Mouse (Mus musculus): ENCODE data around the gene Inf2.
A peak's percentile ranks its signal among the peaks of the same experiment; 100 is the strongest.

The Inf2 gene

DNA sequence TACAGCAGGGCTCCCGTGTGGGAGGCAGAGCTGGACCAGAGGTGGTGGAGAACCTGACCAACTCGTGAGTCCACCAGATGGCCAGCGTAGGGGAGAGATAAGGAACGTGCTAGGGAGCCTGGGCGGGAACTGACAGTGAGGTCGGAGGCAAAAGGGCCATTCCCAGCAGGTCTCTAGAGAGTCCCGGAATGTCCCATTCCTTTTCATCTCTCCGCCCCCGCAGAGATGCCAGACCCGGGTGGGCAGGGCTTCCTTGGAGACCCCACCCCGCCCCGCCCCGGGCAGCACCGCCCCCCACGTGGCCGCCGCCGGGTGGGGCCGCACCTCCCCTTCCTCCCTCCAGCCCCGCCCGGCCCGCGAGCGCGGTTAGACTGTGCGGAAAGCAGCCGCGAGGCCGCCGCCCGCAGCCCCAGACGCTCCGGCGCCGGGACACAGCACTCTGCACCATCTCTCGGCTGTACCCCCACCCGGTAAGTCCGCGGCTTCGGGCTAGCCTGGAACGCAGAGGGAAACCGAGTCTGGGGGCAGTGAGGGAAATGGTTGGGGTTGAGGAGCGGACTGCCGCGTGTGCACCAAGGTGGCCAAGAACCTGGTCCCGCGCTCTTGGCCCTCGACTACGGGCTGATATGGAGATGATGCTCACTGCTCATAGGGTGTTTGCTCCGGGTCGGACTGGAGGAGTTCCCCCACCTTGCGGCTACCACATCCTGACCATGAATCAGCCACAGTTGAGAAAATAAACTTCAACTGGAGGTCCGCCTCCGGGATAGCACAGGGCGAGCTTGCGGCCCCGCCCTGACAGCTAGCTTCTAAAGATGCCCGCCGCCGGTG is at the start of gene Inf2:
Gene Inf2 (plus strand): TSS at position 359 of the 831 bp plus-strand sequence.
- peak; percentile 56 to 59 for DNase-seq (ENCODE audit: low spot score in 2 of 2)

DNA sequence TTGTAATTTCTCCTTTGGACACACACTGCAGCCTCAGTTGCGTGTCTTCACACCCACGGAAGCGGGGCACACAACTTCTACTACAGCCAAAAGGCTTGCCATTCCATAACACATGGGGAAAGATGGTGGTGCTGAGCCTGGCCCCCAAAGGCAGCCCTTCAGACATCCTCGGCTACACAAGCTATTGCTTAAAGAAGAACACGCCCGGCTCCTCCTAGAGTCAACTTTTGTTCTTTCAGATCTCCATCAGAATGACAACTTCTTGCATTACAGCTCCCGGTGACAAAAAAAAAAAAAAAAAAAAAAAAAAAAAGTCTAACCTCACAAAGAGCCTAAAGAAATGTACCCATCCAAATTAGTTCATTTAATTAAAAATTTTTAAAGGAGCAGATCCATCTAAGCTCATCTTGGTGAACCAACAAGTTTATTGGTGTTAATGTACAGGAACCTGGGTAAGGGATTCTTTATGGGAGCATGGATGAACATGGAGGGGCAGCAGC is 49.1 kb upstream of the Inf2 start:
- no peak for DNase-seq (ENCODE audit: low spot score in 2 of 2)

DNA sequence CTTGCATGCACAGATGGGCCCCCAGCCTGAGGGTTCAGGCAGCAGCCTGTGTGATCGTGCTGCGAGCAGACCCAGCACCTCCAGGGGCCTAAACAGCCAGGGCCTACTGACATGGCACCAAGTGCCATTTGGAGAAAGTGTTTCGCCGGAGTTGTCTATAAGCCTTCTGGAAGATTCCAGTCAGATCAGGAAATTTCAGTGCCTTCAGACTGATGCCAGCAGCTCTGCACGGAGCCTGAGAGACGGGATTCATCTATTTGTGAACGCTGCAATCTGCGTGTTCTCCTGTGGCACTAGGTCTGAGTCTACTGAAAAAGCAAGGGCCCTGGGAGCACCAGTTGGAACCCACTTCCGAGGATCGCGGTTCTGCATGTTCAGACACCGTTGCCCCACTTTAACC is 48.3 kb upstream of the Inf2 start:
- no peak for DNase-seq (ENCODE audit: low spot score in 2 of 2)

DNA sequence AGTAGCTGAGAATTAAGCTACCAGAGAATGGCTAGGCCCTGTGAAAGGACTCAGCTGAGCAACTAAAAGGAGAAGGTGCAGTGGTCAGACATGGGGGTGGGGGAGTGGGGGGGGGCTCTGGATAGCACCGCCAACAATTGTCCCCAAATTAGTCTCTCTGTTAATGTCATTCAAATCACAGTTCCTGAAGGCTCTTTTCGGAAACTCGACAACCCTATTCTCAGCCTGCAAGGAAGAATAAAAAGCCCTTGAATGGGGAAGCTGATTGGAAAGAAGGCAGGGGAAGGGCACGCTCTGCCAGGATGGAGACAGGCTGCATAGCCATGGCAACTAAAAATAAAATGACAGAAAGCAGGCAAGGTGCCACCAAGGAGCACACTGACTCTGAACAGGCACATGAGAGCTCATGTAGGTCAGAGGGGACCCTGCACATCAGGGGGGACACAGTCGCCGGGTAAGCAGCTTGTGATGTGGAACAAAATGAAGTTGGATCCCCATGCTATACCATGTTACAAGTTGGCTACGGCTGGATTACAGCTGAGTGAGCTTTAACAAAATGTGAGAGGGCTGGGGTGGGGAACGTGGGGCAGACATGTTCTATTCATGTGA is 47.0 kb upstream of the Inf2 start:
- DNase-seq (ENCODE audit: low spot score in 2 of 2) = no peak

DNA sequence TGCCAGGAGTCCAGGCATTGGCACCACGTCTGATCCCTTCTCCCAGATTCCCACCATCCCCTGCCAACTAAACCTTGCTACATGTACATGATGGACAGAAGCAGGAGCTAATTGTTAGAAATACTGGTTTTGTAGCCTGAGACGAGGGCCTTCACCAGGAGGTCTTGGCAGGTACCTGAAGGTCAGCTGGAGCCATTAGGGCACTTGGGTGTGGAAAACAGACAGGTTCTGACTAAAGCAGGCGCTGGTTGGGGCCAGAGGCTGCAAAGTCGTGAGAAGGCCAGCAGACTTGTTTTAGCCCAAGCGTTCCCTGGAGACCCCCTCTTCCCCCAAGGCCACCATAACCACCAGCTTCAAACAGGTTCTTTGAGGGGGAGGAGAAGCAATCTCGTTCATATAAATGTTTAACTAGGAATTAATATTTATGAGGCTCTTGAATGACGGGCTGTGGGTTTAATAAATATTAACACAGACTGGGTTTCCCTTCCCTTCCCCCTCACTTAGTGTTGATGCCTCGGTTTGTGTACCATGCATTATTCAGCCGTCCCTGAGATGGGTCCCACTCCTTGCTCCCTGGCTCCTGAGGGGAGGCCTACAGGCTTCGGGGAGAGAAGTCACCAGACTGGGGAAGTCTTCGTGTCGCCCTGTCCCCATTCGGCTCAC is 46.2 kb upstream of the Inf2 start:
- no peak for DNase-seq (ENCODE audit: low spot score in 2 of 2)

DNA sequence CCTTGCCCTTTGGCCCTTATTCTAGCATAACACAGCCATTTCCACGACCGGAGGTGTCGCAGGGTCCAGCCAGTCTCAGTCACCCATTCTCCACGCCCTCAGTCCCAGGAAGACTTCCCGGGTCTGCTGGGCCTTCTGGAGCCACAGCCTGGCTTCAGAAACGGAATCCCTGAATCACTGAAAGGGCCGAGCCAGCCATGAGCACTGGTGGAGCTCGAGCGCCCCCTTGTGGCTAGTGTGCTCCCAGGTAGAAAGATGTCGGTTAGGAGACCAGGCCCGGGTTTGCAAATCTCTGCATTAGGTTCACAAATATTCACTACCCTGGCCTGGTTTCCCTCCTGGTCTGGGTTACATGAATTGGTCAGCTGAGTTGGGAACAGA is 45.7 kb upstream of the Inf2 start:
- DNase-seq (ENCODE audit: low spot score in 2 of 2) = peak; percentile 45 to 74

DNA sequence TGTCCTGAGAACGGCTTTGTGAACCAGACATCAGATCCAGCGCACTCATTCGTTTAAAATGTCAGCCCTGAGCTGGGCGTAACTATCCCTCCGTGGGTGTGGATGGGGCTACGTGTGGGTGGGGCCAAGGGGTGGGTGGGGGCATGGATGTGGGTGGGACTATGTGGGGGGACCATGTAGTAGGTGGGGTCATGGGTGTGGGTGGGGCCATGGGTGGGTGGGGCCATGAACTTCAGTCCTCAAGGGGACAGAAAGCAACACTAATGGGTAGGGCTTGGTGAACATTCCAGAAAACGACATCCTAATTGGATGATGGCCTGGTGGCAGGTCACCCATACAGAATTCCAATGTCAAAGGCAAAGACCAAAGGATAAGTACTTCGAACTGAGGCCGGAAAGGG is 44.6 kb upstream of the Inf2 start:
- DNase-seq (ENCODE audit: low spot score in 2 of 2) = no peak

DNA sequence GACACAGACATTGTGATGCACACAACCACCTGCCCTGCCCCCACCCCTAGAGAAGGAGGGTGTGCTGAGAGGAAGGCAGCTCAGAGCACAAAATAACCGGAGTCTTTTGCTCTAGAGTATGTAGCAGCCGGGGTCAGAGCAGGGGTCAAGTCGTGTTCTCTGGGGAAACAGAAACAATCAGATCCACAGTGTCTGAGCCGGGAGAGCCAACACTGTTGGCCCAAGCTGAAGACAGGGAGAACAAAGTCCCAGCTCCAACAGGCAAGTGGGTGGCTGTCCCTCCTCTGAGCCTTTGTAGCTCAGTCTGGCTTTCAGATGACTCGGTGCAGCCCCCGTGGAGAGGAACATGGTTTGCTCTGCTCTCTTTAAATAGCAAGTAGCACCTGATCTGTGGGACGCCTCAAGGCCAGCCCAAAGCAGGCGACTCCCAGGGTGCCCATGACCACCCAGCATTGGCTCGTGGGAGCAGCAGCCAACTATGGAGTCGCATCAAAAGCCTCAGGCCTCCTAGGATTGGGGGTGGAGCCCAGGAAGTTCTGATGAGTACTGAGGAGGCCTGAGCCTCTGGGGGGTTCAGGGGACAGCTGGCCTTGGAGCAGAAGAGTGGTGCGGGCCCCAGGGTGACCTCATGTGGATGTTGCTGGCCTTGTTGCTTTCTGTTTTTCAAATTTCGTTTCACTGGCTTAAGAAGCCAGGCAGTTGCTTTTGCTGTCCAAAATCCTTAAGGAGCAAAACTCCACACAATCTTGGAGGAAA is 43.5 kb upstream of the Inf2 start:
- DNase-seq (ENCODE audit: low spot score in 2 of 2) = no peak

DNA sequence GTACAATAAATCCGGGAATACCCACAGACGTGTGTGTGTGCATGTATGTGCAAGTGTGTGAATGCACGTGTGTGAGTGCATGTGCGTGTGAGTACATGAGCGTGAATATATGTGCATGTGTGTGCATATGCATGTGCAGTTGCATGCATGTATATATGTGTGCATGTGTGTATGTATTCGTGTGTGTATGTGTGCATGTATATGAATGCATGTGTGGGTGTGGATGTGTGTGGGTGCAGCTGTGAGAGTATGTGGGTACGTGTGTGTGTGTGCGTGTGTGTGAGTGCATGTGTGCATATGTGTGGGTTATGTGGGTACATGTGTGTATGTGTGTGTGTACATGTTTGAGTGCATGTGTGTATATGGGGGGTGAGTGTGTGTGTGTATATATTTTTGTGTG is 42.5 kb upstream of the Inf2 start:
- no peak for DNase-seq (ENCODE audit: low spot score in 2 of 2)

DNA sequence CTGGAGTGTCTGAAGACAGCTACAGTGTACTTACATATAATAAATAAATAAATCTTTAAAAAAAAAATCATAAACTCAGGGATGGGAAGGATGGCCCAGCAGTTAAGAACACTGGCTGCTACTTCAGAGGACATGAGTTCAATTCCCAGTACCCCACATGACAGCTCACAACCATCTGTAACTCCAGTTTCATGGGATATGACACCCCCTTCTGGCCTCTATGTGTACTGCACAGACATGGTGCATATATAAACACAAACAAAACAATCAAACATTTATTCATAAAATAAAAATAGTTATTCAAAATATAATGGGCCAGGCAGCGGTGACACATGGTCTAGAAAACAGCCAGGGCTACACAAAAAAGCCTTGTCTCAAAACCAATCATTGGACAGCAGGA is 39.3 kb upstream of the Inf2 start:
- no peak for DNase-seq (ENCODE audit: low spot score in 2 of 2)

DNA sequence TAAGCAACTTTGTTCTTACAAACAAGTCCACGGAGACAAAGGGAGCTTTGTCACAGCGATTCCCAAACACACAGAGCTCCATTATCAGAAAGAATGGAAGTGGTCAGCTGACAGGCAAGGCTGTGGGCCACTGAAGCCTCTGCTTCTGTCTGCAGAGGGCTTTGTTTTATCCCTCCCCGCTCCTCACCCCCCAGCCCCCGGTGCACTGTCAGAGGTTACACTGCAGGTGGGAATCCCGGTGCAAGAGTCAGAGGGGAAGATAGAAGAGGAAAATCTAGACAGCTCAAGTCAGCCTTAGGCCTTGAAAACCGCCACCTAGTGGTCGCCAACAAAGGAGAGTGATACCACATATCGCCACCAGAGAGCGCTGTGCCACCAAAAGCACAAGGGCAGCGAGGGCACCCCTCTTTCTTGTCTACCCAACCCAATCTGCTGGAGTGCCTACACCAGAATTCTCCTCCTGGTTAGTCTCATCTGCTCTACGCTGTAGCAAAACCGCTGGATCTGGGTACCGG is 36.7 kb upstream of the Inf2 start:
- DNase-seq (ENCODE audit: low spot score in 2 of 2) = peak; percentile 60 to 81

DNA sequence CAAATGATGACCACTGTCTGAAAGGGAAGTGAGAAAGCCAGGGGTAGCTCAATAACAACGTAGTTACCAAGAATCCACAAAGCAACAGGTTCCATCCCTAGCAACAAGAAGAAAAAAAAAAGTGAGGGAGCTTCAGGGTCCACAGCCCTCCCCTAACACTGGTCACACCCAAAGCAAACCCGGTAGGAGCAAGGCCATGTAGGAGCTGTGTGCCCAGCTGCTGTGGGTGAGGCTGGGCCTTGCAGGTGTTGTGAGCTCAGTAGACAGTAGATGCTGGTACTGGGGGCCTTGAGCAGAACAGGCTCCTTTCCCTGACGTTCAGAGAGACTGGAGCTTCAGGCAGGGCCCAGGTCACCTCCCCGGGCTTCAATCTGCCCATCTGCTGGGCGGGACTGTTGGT is 36.1 kb upstream of the Inf2 start:
- DNase-seq (ENCODE audit: low spot score in 2 of 2) = no peak

DNA sequence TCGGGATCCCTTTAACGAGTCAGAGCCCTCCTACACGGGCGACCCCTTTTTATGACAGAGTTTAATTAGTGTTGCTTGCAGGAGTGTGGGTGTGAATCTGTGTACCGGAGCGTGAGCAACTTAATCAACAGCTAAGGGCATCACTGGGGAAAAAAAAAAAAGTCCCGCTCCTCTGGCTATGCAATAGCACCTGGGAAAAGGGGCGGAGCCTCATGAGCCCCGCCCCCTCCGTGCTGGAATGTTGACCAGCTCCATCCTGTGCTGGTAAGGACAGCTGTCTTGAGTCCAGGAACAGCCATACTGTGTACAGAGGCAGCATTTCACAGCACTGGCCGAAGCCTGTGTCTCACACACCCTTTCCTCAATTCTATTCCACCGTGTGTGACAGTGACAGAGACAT is 33.7 kb upstream of the Inf2 start:
- no peak for DNase-seq (ENCODE audit: low spot score in 2 of 2)

DNA sequence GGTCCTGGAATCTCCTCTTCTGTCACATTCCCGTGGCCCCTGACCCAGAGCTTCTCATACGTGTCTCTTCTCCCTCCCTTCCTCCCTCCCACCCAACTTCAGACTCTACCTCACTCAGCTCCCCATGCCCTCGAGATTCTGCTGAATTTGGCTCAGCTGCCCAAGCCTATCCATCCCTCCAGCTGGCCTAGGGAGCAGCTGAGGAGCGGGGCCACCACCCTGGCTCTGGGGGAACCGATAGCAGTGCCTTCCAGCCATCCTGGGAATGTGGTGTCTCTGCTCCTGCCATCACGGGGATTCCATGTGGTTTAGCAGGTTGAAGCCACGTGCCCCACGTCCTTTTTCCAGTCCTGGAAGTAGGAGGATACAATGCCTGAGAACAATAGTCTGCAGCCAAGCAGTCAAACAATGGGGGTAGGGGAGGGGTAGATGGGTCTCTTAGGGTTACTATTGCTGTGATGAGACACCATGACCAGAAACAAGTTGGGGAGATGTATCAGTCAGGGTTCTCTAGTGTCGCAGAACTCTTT is 32.0 kb upstream of the Inf2 start:
- DNase-seq (ENCODE audit: low spot score in 2 of 2) = no peak

DNA sequence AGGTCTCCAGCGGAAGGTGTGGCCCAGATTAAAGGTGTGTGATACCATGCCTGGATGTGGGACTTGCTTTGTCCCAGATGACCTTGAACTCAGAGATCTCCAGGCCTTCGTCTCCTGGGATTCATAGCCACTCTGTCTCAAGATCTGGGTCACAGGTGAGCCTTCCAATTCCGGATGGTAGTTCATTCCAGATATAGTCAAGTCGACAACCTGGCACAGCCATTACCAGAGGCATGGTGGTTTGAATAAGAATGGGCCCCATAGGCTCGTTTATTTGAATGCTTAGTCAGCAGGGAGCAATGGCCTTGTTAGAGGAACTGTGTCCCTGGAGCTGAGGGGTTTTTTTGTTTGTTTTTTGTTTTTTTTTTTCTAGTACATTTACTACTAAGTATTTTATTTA is 31.4 kb upstream of the Inf2 start:
- no peak for DNase-seq (ENCODE audit: low spot score in 2 of 2)

DNA sequence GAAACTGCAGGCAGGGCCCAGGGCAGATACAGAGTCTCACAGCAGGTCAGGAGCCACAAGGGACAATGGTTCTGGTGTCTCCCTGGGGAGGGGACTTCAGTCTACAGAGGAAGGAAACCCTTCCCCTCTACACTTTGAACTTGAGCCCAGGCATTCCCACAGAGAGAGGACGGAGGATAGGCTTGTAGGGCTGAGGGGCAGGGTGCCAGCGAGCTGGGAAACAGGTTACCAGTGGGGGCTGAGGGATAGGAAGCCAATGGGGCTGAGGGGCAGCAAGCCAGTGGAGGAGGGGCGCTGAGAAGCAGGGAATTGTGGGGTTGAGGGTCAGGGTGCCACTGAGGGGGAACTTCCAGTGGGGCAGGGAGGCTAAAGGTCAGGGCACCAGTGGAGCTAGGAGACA is 29.4 kb upstream of the Inf2 start:
- DNase-seq (ENCODE audit: low spot score in 2 of 2) = no peak

DNA sequence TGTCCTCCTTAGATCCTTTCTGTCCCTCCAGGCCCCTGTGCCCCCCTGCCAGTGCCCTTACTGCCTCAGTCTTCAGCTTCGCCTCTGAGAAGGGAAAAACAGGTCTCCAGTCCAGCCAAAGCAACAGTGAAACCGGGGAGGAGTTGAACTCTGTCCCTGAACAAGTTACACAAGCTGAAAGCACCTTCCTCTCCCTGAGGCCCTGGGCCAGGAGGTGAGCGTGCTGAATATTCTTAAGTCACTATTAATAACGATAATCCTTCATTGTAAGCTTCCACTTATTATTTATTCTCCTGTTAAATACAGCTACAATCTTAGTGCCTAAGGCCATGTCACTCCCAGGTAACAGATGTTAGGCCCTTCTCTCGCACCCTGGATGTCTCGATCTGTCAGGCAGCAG is 28.9 kb upstream of the Inf2 start:
- no peak for DNase-seq (ENCODE audit: low spot score in 2 of 2)

DNA sequence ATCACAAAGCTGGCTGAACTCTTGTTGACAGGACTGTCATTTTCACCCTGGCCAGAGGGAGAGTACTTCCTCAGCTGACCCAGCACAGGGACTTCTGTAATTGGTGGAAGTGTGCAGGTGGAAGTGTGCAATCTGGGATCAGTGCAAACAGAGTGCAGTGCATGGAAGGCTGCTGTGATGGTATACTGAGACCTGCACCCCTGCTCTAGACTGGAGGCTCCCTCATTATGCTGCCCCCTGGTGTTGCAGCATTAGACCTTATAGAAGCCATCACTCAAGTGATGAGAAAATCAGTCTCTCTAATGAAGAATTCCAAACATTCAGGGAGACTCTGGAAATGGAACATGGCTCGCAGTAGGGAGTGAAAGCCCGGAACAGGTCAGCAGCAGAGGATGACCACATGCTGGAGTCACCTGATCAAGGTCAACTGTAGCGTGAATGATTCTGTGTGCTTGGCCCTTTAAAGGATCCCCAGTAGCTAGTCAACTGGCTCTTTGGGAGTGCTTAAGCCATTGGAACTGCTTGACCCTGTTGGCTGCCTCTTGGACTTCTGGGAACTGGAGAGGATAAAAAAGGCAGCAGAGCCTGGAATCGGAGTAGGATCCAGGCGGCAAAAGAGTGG is 28.3 kb upstream of the Inf2 start:
- peak in 1 of 2 experiments; percentile 5 for DNase-seq (ENCODE audit: low spot score in 2 of 2)

DNA sequence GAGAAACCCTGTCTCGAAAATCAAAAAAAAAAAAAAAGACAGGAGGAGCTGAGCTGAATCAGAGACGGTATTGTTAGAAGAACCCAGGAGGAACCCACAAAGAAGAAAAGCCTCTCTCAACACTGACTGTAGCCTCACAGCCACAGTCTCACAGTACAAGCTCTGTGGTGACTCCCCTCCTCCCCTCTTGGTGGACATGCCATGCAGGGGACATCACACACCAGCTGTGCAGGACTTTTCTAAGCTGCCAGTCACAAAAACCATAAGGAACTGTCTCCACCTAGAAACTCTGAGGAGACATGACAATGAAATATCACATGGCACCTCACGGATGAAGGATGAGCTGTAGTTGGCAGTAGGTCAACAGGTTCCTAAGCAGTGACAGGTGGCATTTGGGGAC is 27.4 kb upstream of the Inf2 start:
- DNase-seq (ENCODE audit: low spot score in 2 of 2) = no peak

DNA sequence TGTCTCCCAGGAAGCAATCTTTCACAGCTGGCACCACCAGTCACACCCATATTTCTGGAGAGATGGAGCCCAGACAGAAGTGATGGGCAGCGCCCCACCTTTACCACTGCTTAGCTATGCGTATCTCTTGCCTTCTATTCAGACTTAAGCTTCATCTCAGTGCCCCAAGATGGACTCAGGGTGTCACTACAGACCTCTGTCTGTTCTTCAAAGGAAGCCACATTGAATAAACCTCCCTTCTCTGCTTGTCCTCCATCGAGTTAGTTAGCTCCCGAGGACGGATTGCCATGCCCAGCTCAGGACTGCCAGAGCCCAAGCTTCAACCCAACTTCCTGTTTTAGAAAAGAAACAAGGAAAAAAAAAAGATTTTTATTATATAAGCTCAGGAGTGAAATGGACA is 26.1 kb upstream of the Inf2 start:
- no peak for DNase-seq (ENCODE audit: low spot score in 2 of 2)

DNA sequence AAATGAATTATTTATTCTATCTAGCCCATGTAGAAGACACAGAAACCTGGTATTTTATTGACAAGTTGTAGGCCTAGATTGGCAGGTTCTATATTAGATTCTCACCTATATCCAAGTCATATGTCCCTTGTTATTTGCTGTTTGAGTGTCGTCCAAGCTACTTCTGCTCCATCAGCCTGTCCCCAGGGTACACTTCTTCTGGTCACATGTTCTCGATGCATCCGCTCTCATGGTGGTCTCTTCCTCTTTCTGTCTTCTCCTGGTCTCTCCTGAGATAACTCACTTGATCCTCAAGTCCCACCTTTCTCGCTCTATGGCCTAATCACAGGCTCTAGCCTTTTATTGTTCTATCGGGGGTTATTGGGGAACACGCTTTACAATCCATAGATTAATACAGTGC is 25.6 kb upstream of the Inf2 start:
- no peak for DNase-seq (ENCODE audit: low spot score in 2 of 2)

Measured in spleen, postnatal 14 days (tissue).